Mouse (Mus musculus) gastrocnemius, postnatal 14 days (tissue): ENCODE results near the gene 1700015F17Rik. TPM values are rescaled to one million over a fixed set of nuclear protein-coding genes. Genes with fewer than 3 reads are reported as not detected.

Source experiments
- DNase-seq: peaks from one replicate; pipeline ENCODE4 v3.0.0; 2021; ENCODE audit warnings: mixed read lengths
- intact Hi-C: fragments of 180-260 bp; cut with DNase I; formaldehyde crosslinking; loops from one replicate; pipeline ENCODE4 v1.15.1; 2025; ENCODE audit warnings: low total_unique reads
- total RNA-seq, 2 experiments: library from RNA; stranded (reverse); gene quantifications; 2 replicates each; pipeline ENCODE4 v1.2.3; 2021

1700015F17Rik gene
- total RNA-seq, 2 experiments from 2014 or later = not detected

GRCm38 (mm10) chr5:5465256-5465655 lies 13.7 kb downstream of the 1700015F17Rik start:
- intact Hi-C loops = no loop called here

GRCm38 (mm10) chr5:5431746-5432438 lies 47.1 kb downstream of the 1700015F17Rik start:
- intact Hi-C loops = no loop called here
- no peak for DNase-seq

More at GRCm38 (mm10) chr5:5465256-5465655, 13.7 kb downstream of the 1700015F17Rik start:
- no peak for DNase-seq

- DNase-seq = no peak
- intact Hi-C loops = no loop called here
Observed at GRCm38 (mm10) chr5:5423723-5424171, 55.2 kb downstream of the 1700015F17Rik start.

GRCm38 (mm10) chr5:5423081-5423480 lies 55.9 kb downstream of the 1700015F17Rik start:
- intact Hi-C loops = no loop called here
- DNase-seq = no peak

- intact Hi-C loops = no loop called here
- no peak for DNase-seq
Observed at GRCm38 (mm10) chr5:5421439-5421838, 57.5 kb downstream of the 1700015F17Rik start.

GRCm38 (mm10) chr5:5419992-5420455 lies 58.9 kb downstream of the 1700015F17Rik start, which contains the start of gene Cdk14:
TSS of gene Cdk14 (minus strand) at chr5:5420312.
- DNase-seq = no peak
- intact Hi-C loops = no loop called here

- intact Hi-C loops = no loop called here
- DNase-seq = no peak
Observed at GRCm38 (mm10) chr5:5419253-5419652, 59.7 kb downstream of the 1700015F17Rik start.

- intact Hi-C loops = no loop called here
- DNase-seq = no peak
Observed at GRCm38 (mm10) chr5:5414835-5415234, 64.1 kb downstream of the 1700015F17Rik start.

GRCm38 (mm10) chr5:5411886-5412285 lies 67.1 kb downstream of the 1700015F17Rik start:
- intact Hi-C loops = no loop called here

GRCm38 (mm10) chr5:5401986-5402385 lies 77.0 kb downstream of the 1700015F17Rik start:
- intact Hi-C loops = no loop called here
- no peak for DNase-seq

More at GRCm38 (mm10) chr5:5411886-5412285, 67.1 kb downstream of the 1700015F17Rik start:
- no peak for DNase-seq

GRCm38 (mm10) chr5:5392786-5393185 lies 86.2 kb downstream of the 1700015F17Rik start:
- DNase-seq = no peak
- intact Hi-C loops = no loop called here

Other genes with a start within 250 kb of the 1700015F17Rik start
- 10 to 100 TPM in 1 of 2 experiments, 1 to 10 TPM in 1; 9.7 to 10.1 TPM for gene Cdk14, start 58.8 kb downstream of the 1700015F17Rik start, total RNA-seq
- 10 to 100 TPM in 1 of 2 experiments, 1 to 10 TPM in 1; 9.3 to 11.2 TPM for gene Cldn12, start 35.8 kb upstream of the 1700015F17Rik start, total RNA-seq
- gene Gtpbp10, start 80.4 kb upstream of the 1700015F17Rik start, total RNA-seq = 1 to 10 TPM; 5.6 to 5.8 TPM
- not detected for gene Gm8773, start 94.7 kb upstream of the 1700015F17Rik start, total RNA-seq
- under 1 TPM; 0.25 to 0.40 TPM for gene Cfap69, start 185.1 kb upstream of the 1700015F17Rik start, total RNA-seq
- gene Steap2, start 215.4 kb upstream of the 1700015F17Rik start, total RNA-seq = under 1 TPM; 0.74 to 0.91 TPM